Mouse (Mus musculus) thymus, adult 2 months (tissue): ENCODE measurements around the gene Elmo3. TPM values are rescaled to one million over a fixed set of nuclear protein-coding genes. Genes with fewer than 3 reads are reported as not detected.

Experiments used
- DNase-seq: peaks from one replicate; pipeline ENCODE4 v3.0.0; 2021
- H3K27ac ChIP-seq: fragments of 200-500 bp; 2 replicates; pipeline ENCODE4 v1.5.1; 2012; ENCODE audit warnings: low read length, control low read depth; ENCODE audit not compliant: control insufficient read depth, insufficient read depth
- H3K27me3 ChIP-seq: fragments of 200-500 bp; 2 replicates; pipeline ENCODE4 v1.6.1; 2012; ENCODE audit warnings: mild to moderate bottlenecking, low read length, moderate library complexity, mixed read lengths; ENCODE audit not compliant: control insufficient read depth, insufficient read depth
- H3K36me3 ChIP-seq: fragments of 200-500 bp; 2 replicates; pipeline ENCODE4 v1.6.1; 2012; ENCODE audit warnings: mild to moderate bottlenecking, low read length, moderate library complexity; ENCODE audit not compliant: control insufficient read depth, insufficient read depth
- H3K4me1 ChIP-seq: fragments of 200-500 bp; replicated peaks from 2 replicates; pipeline ENCODE4 v1.6.1; 2012; ENCODE audit warnings: low read length; ENCODE audit not compliant: control insufficient read depth, insufficient read depth
- H3K4me3 ChIP-seq: fragments of 200-500 bp; 2 replicates; pipeline ENCODE4 v1.5.1; 2012; ENCODE audit warnings: mild to moderate bottlenecking, low read length, control low read depth, moderate library complexity; ENCODE audit not compliant: control insufficient read depth, insufficient read depth
- CTCF ChIP-seq: fragments of 200-500 bp; IDR thresholded peaks from 2 replicates; pipeline ENCODE4 v1.5.1; 2012; ENCODE audit warnings: mild to moderate bottlenecking, control low read depth, low read length, moderate library complexity, borderline replicate concordance; ENCODE audit not compliant: control insufficient read depth, poor library complexity, insufficient read depth; ENCODE audit errors: extremely low read depth
- POLR2A ChIP-seq: fragments of 200-500 bp; IDR thresholded peaks from 2 replicates; pipeline ENCODE4 v1.6.1; 2012; ENCODE audit warnings: mild to moderate bottlenecking, low read length, control low read depth, moderate library complexity; ENCODE audit not compliant: control insufficient read depth, poor library complexity, insufficient read depth; ENCODE audit errors: extremely low read depth
- WGBS: fragments of 180-500 bp; shearing (Covaris S2); methylation state at CpG from one replicate; pipeline ENCODE4 v1.1.7; 2018; 5-methylcytosine and 5-hydroxymethylcytosine counted together
- polyA plus RNA-seq: library from polyadenylated mRNA; depleted of rRNA; stranded (reverse); fragments of >200 nt; gene quantifications from 2 replicates; pipeline ENCODE4 v1.2.3, GENCODE M21; 2012

Elmo3 gene
- polyA plus RNA-seq, 1 experiment, result 39.1 TPM

GRCm38 (mm10) chr8:105332523-105332922 is 27.1 kb downstream of the Elmo3 start:
- H3K27me3 ChIP-seq, result no peaks in the 10 kb centered on the region

GRCm38 (mm10) chr8:105336373-105337130 is 31.2 kb downstream of the Elmo3 start:
- 95% methylated on average over 32 of the region's 32 CpGs for WGBS
- H3K27me3 ChIP-seq, result no peaks in the 10 kb centered on the region
- no peak overlapping the region for H3K27ac ChIP-seq
- DNase-seq, result no peak
- H3K4me1 ChIP-seq, result no peaks in the 10 kb centered on the region
- H3K4me3 ChIP-seq, result no peak overlapping the region
- peaks cover 10% of the 10 kb centered on the region for H3K36me3 ChIP-seq
- no peak for TF ChIP-seq CTCF
- no peak for TF ChIP-seq POLR2A

More at GRCm38 (mm10) chr8:105332523-105332922, 27.1 kb downstream of the Elmo3 start:
- WGBS, result 85% methylated on average over 2 of the region's 2 CpGs
- no peaks in the 10 kb centered on the region for H3K4me1 ChIP-seq
- H3K36me3 ChIP-seq, result peaks cover 35% of the 10 kb centered on the region
- TF ChIP-seq POLR2A, result no peak
- TF ChIP-seq CTCF, result no peak
- no peak for DNase-seq
- H3K27ac ChIP-seq, result no peak overlapping the region
- no peak overlapping the region for H3K4me3 ChIP-seq

GRCm38 (mm10) chr8:105338992-105339391 is 33.6 kb downstream of the Elmo3 start:
- Histone ChIP-seq H3K4me1 (no peaks in the 10 kb centered on the region), H3K36me3 (peaks cover 10% of the 10 kb centered on the region; the same call in 1 of the 2 replicates)
- 14% methylated on average over 4 of the region's 4 CpGs for WGBS

GRCm38 (mm10) chr8:105339886-105340635 is 34.7 kb downstream of the Elmo3 start:
- TF ChIP-seq CTCF, result no peak
- no peak for TF ChIP-seq POLR2A
- DNase-seq, result no peak
- no peaks in the 10 kb centered on the region for H3K27me3 ChIP-seq
- no peak overlapping the region for H3K27ac ChIP-seq
- H3K36me3 ChIP-seq, result peaks cover 10% of the 10 kb centered on the region; the same call in 1 of the 2 replicates
- H3K4me1 ChIP-seq, result peaks cover under 1% of the 10 kb centered on the region; the same call in 1 of the 2 replicates
- WGBS, result 78% methylated on average over 6 of the region's 6 CpGs
- H3K4me3 ChIP-seq, result no peak overlapping the region

More at GRCm38 (mm10) chr8:105338992-105339391, 33.6 kb downstream of the Elmo3 start:
- Histone ChIP-seq H3K27ac (no peak overlapping the region), H3K4me3 (no peak overlapping the region), H3K27me3 (no peaks in the 10 kb centered on the region)
- no peak for DNase-seq
- no peak for TF ChIP-seq POLR2A
- TF ChIP-seq CTCF, result no peak

GRCm38 (mm10) chr8:105341399-105341798 is 36.0 kb downstream of the Elmo3 start:
- Histone ChIP-seq H3K4me3 (no peak overlapping the region), H3K27me3 (no peaks in the 10 kb centered on the region), H3K27ac (no peak overlapping the region), H3K4me1 (peaks cover 5% of the 10 kb centered on the region; the same call in 1 of the 2 replicates), H3K36me3 (peaks cover 2% of the 10 kb centered on the region; the same call in 1 of the 2 replicates)
- no peak for TF ChIP-seq CTCF
- no peak; the same call in 1 of the 2 replicates for TF ChIP-seq POLR2A
- no peak for DNase-seq
- WGBS, result 93% methylated on average over 8 of the region's 8 CpGs

- Histone ChIP-seq H3K4me1 (peaks cover 14% of the 10 kb centered on the region), H3K36me3 (no peaks in the 10 kb centered on the region), H3K27ac (no peak overlapping the region), H3K4me3 (no peak overlapping the region), H3K27me3 (no peaks in the 10 kb centered on the region)
- no peak for DNase-seq
- WGBS, result 91% methylated on average over 4 of the region's 4 CpGs
- TF ChIP-seq CTCF (no peak), POLR2A (no peak)
These were observed 37.4 kb downstream of the Elmo3 start for GRCm38 (mm10) chr8:105342768-105343167.
